Mouse (Mus musculus) bone marrow macrophage, adult 2 months (primary cell): ENCODE measurements around the gene Gm48552.

Source experiments
- CTCF ChIP-seq: IDR thresholded peaks from 2 replicates; pipeline ENCODE4 v1.5.1; 2012; ENCODE audit warnings: low read depth, mild to moderate bottlenecking, low read length, moderate library complexity
- POLR2A ChIP-seq: IDR thresholded peaks from 2 replicates; pipeline ENCODE4 v1.6.1; 2012; ENCODE audit warnings: mild to moderate bottlenecking, low read depth, low read length, borderline replicate concordance

GRCm38 (mm10) chr10:81365073-81365472 lies 23.7 kb upstream of the Gm48552 start:
- TF ChIP-seq CTCF = no peak
- TF ChIP-seq POLR2A = no peak
